Mouse (Mus musculus) hindbrain, postnatal 0 days (tissue): ENCODE measurements at regions not wholly inside any gene's neighbourhood (a gene's known extent, or its start where the extent isn't known, plus 50 kb on each side); places are given as distances from the start of the nearest gene placed in this dataset.

Experiments
- ATAC-seq: fragments of 200-750 bp; cut with Nextera tagmentation; 2 replicates; pipeline ENCODE4 v1.8.0; 2017; ENCODE audit warnings: mild to moderate bottlenecking, moderate TSS enrichment, moderate library complexity
- DNase-seq: peaks from one replicate; pipeline ENCODE4 v3.0.0-alpha.2; 2015; ENCODE audit warnings: low spot score
- H3K27ac ChIP-seq: fragments of 300-500 bp; sonication (generic); 2 replicates; pipeline ENCODE4 v1.5.1; 2014; ENCODE audit warnings: mild to moderate bottlenecking
- H3K27me3 ChIP-seq: fragments of 300-500 bp; sonication (generic); 2 replicates; pipeline ENCODE4 v1.6.1; 2014; ENCODE audit warnings: low read length, mixed read lengths; ENCODE audit not compliant: insufficient read depth
- H3K36me3 ChIP-seq: fragments of 300-500 bp; sonication (generic); 2 replicates; pipeline ENCODE4 v1.6.1; 2014; ENCODE audit warnings: low read length, mixed read lengths; ENCODE audit not compliant: insufficient read depth
- H3K4me1 ChIP-seq: fragments of 300-500 bp; sonication (generic); 2 replicates; pipeline ENCODE4 v1.6.1; 2014; ENCODE audit warnings: antibody characterized with exemption, low read length, mixed read lengths; ENCODE audit not compliant: insufficient read depth
- H3K4me2 ChIP-seq: fragments of 300-500 bp; sonication (generic); 2 replicates; pipeline ENCODE4 v1.6.1; 2014; ENCODE audit warnings: low read depth, mild to moderate bottlenecking, low read length, moderate library complexity, mixed read lengths
- H3K4me3 ChIP-seq: fragments of 300-500 bp; sonication (generic); 2 replicates; pipeline ENCODE4 v1.5.1; 2014; ENCODE audit warnings: low read length
- H3K9ac ChIP-seq: fragments of 300-500 bp; sonication (generic); replicated peaks from 2 replicates; pipeline ENCODE4 v1.6.1; 2014; ENCODE audit warnings: mild to moderate bottlenecking, low read length, moderate library complexity, mixed read lengths
- H3K9me3 ChIP-seq: fragments of 300-500 bp; sonication (generic); 2 replicates; pipeline ENCODE4 v1.6.1; 2016; ENCODE audit warnings: low read length, mixed read lengths
- CTCF ChIP-seq: IDR thresholded peaks from 2 replicates; pipeline ENCODE4 v1.5.1; 2016; ENCODE audit warnings: antibody characterized with exemption, control low read depth, low read depth
- WGBS: fragments of 180-500 bp; shearing (Covaris S2); extraction: QIAGEN DNeasy Blood & Tissue Kit; methylation state at CpG from one replicate; pipeline ENCODE4 v1.1.7; 2014; 5-methylcytosine and 5-hydroxymethylcytosine counted together

GRCm38 (mm10) chr12:31130434-31130833 lies 56.8 kb downstream of the Fam110c start:
- Histone ChIP-seq H3K27me3 (no peaks in the 10 kb centered on the region), H3K9ac (no peak overlapping the region), H3K4me2 (no peak overlapping the region), H3K27ac (no peak overlapping the region), H3K9me3 (no peaks in the 10 kb centered on the region), H3K4me1 (no peaks in the 10 kb centered on the region), H3K36me3 (no peaks in the 10 kb centered on the region), H3K4me3 (no peak overlapping the region)
- ATAC-seq (no peak), DNase-seq (no peak)
- WGBS: 73% methylated on average over 2 of the region's 2 CpGs
- no peak for TF ChIP-seq CTCF

- Histone ChIP-seq H3K9me3 (no peaks in the 10 kb centered on the region), H3K27me3 (no peaks in the 10 kb centered on the region), H3K4me2 (no peak overlapping the region), H3K27ac (no peak overlapping the region), H3K4me3 (no peak overlapping the region), H3K9ac (no peak overlapping the region), H3K36me3 (no peaks in the 10 kb centered on the region), H3K4me1 (no peaks in the 10 kb centered on the region)
- ATAC-seq (no peak), DNase-seq (no peak)
- WGBS: 69% methylated on average over 6 of the region's 6 CpGs
- TF ChIP-seq CTCF: no peak
Measured at GRCm38 (mm10) chr12:31134465-31134992, 60.9 kb downstream of the Fam110c start.

GRCm38 (mm10) chr12:31136364-31136763 lies 62.7 kb downstream of the Fam110c start:
- Histone ChIP-seq H3K27ac (no peak overlapping the region), H3K9ac (no peak overlapping the region), H3K4me3 (no peak overlapping the region), H3K4me2 (no peak overlapping the region), H3K9me3 (no peaks in the 10 kb centered on the region), H3K4me1 (no peaks in the 10 kb centered on the region), H3K36me3 (no peaks in the 10 kb centered on the region), H3K27me3 (no peaks in the 10 kb centered on the region)
- 81% methylated on average over 10 of the region's 10 CpGs for WGBS
- TF ChIP-seq CTCF: no peak
- ATAC-seq: no peak
- no peak for DNase-seq

- Histone ChIP-seq H3K36me3 (no peaks in the 10 kb centered on the region), H3K4me1 (no peaks in the 10 kb centered on the region), H3K9me3 (no peaks in the 10 kb centered on the region), H3K4me2 (no peak overlapping the region), H3K27ac (no peak overlapping the region), H3K9ac (no peak overlapping the region), H3K4me3 (no peak overlapping the region), H3K27me3 (no peaks in the 10 kb centered on the region)
- no peak for DNase-seq
- WGBS: 55% methylated on average over 3 of the region's 3 CpGs
- ATAC-seq: no peak
- TF ChIP-seq CTCF: no peak
Measured at GRCm38 (mm10) chr12:31136911-31137310, 63.2 kb downstream of the Fam110c start.

- no peak overlapping the region for H3K9ac ChIP-seq
- no peak for TF ChIP-seq CTCF
- H3K36me3 ChIP-seq: no peaks in the 10 kb centered on the region
- H3K4me1 ChIP-seq: no peaks in the 10 kb centered on the region
- H3K27me3 ChIP-seq: no peaks in the 10 kb centered on the region
- ATAC-seq: no peak
- DNase-seq: peak; percentile 3
- H3K4me2 ChIP-seq: no peak overlapping the region
- no peak overlapping the region for H3K4me3 ChIP-seq
- H3K9me3 ChIP-seq: no peaks in the 10 kb centered on the region
- WGBS: 71% methylated on average over 5 of the region's 5 CpGs
- H3K27ac ChIP-seq: no peak overlapping the region
Measured at GRCm38 (mm10) chr12:31137431-31137830, 63.8 kb downstream of the Fam110c start.

- Histone ChIP-seq H3K4me3 (no peak overlapping the region), H3K4me1 (no peaks in the 10 kb centered on the region), H3K36me3 (no peaks in the 10 kb centered on the region), H3K27me3 (no peaks in the 10 kb centered on the region), H3K27ac (no peak overlapping the region), H3K9ac (no peak overlapping the region), H3K4me2 (no peak overlapping the region), H3K9me3 (no peaks in the 10 kb centered on the region)
- ATAC-seq (no peak), DNase-seq (no peak)
- 75% methylated on average over 4 of the region's 4 CpGs for WGBS
- no peak for TF ChIP-seq CTCF
Measured at GRCm38 (mm10) chr12:31139853-31140252, 66.2 kb downstream of the Fam110c start.

- 81% methylated on average over 6 of the region's 6 CpGs for WGBS
- Histone ChIP-seq H3K9ac (no peak overlapping the region), H3K27ac (no peak overlapping the region), H3K27me3 (no peaks in the 10 kb centered on the region), H3K9me3 (no peaks in the 10 kb centered on the region), H3K36me3 (no peaks in the 10 kb centered on the region), H3K4me2 (no peak overlapping the region), H3K4me1 (no peaks in the 10 kb centered on the region), H3K4me3 (no peak overlapping the region)
- DNase-seq (no peak), ATAC-seq (no peak)
- no peak for TF ChIP-seq CTCF
Measured at GRCm38 (mm10) chr12:31143266-31143665, 69.6 kb downstream of the Fam110c start.
